Mouse (Mus musculus) cerebellum, adult (tissue): Measurements from ENCODE around the gene Hs6st3.
"Not testable (repeated sequence)": the region's sequence is repeated elsewhere in the genome, so short reads cannot be mapped to it uniquely, and the experiment has no call there.

Source experiments
- ATAC-seq: cut with Nextera tagmentation; 2 replicates; pipeline ENCODE4 v1.9.2; 2017; ENCODE audit warnings: mild to moderate bottlenecking, moderate library complexity, mixed read lengths; ENCODE audit not compliant: insufficient number of reproducible peaks, low FRiP score, low TSS enrichment

The Hs6st3 gene

DNA sequence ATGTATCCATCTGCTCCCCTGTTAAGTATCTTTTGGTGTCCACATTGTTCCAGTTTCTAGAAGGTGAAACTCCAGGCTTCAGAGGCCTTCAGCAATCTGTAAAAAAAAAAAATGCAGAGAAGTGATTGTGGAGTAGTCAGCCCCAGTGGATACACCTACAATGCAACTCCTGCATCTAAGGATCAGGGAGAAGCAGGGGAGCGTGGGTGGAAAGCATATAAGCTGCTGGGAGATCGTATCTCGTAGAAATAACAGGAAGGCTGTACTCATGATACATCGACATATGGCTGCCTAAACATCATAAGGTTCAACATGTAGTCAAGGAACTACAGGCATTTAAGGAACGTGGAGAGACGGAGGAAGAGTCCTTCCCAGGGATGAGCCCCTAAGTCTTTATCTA lies 109.0 kb downstream of the Hs6st3 start:
- no peak for ATAC-seq

DNA sequence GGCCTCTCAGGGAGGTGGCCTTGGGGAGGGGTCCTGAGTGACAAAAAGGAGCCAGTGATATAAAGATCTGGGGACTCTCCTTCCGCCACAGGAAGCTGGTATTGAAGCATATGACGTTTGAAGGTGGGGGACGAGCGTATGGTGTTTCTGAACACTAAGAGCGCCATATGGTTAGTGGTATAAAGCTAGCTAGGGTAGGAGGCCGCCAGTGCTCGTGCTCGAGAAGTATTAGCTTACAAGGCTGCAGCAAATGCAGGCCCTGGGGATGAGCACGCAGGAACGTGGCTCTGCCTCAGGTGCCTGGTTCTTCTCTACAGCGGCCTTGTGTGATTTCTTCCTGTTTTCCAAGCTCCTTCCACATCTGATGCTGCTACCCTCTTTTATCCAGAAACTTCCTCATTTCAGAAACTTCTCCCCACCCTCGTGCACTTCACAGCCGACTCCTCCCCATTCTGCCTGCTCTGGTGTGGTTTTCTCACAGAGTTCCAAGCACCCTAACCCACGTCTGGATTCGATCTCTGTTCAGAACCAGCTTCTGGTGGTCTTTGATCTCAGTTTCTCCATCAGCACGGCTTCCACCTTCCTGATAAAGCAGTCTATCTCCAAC lies 110.0 kb downstream of the Hs6st3 start:
- ATAC-seq: peak; percentile 6; the same call in 1 of the 2 replicates

DNA sequence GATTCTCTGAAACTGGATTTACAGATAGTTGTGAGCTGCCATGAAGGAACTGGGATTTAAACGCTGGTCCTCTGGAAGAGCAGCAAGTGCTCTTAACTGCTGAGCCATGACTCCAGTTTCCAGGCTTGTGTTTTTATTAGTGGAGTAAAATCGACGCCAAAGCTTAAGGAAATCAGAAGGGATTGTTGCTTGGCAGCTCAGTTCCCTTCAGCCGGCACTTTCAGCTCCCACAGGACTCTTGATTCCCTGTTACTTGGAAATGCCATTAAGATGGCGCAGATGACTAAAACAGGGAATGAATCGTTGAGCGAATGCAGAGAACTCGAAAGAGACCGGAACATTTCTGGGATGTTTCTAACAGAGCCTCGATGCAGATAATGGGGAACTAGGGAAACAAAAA lies 112.2 kb downstream of the Hs6st3 start:
- ATAC-seq: no peak

DNA sequence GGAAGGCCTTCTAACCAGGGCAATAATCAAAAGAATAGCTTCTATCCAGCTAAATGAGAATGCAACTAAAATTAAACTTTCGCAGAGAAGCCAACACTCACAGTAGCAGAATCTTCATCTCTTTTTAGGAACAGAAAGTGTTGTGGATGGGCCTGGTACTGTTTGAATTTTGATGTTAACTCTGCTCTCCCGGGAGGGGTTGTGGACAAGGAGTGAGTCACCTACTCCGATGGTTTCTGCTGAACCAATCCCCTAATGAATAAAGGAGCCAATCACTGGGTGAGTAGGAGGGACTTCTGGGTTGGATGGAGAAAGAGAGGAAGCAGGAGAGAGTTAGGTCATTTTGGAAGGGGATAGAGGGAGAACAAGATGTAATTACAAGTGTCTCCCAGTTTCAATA lies 117.3 kb downstream of the Hs6st3 start:
- no peak for ATAC-seq

DNA sequence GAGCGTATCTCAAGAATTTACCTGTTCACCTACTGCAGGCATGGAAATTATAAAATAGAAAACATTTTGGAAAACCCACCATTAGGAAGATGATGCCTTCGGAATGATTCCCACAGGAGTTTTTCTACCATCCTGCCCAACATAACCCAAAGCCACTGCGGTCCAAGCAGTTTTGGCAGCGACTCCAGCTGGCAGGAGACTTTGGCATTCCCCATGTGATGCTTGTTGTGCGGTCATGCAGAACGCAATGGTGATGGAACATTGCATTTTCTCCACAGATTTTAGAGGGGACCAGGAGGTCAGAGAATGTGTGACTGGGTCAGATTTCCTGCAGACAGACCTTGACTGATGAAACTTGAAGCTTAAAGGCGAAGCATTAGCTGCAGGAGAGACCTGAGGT lies 118.9 kb downstream of the Hs6st3 start:
- ATAC-seq: peak; percentile 77

DNA sequence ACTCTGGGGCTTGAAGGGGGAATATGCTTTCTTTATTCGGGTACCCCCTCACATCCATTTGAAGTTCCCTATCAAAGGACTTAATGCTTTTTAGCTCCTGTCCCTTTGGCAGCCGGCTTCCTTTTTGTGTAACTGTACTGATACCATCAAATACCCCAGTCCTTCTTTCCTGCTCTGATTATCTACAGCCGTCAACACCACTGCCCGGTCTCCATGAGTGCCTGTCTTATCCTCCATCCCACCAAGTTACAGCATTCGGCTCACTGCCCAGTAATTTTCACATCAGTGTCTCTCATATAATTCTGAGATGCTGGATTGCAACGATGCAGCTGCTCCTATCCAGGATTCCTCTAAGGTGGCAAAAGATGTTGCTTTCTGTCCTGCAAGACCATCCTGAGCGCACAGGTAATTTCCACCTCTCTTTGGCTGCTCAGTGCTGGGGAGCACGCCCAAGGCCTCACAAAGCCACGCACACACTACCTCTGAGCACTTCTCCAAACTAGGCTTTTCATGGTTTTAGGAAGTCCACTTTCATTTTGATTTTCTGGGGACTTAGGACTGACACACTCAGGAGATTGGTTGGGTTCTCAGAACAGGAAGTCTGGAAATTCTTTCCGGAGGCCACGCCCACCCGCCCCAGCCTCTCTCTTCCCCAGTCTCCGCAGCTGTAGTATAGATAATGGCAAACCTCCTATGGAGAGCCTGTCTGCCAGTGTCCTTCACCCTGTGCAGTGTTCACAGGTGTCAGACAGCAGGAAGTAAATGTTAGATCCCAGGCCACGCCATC lies 122.2 kb downstream of the Hs6st3 start:
- no peak for ATAC-seq

DNA sequence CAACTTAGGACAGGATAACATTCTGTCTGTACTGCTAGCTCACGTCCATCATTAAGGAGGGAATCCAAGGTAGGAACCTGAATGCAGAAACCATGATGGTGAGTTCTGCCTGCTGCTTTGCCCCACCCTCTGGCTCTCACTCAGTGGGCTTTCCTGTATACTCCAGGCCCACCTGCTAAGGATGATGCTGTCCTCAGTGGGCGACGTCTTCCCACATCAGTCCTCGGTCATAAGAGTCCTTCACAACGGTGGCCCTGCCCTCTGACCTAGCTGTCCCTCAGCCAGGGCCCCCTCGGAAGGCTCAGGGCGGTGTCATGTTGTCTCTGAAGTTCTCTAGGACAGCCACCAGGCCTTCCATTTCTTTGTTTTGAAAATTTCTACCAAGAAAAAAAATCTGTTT lies 128.2 kb downstream of the Hs6st3 start:
- ATAC-seq: no peak

DNA sequence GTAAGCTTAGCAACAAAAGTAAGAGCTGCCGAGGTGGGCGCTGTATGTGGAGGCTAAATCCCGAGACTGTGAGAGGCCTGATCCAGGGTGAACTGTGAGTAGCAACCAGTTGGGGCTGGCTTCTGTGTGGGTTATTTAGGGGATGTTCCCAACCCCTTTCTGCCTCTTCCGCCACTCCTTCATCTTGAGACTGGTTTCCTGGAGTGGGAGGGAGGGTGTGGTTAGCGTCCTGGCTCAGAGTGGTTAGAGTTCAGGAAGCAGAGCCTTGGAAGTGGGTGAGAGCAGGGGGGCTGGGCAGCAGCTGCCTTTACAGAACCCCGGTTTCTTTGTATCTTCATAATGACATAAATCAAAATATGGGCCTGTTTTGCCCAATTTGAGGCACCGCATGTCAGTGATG lies 134.9 kb downstream of the Hs6st3 start:
- no peak for ATAC-seq

DNA sequence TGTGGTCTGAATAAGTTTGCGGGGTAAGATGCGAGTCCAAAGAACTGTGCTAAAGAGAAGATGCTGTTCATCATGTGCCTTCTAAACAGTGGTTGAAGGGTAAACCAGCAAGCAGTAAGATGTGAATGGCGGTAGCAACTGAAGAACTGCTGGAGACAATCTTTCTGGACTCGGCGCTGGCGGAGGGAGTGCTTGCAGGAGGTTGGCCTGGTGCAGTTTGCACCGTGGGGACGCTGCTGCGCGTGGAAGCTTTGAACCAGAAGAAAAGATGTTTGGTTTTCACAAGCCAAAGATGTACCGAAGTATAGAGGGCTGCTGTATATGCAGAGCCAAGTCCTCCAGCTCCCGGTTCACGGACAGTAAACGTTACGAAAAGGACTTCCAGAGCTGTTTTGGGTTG lies 140.0 kb downstream of the Hs6st3 start:
- not testable (repeated sequence) for ATAC-seq

DNA sequence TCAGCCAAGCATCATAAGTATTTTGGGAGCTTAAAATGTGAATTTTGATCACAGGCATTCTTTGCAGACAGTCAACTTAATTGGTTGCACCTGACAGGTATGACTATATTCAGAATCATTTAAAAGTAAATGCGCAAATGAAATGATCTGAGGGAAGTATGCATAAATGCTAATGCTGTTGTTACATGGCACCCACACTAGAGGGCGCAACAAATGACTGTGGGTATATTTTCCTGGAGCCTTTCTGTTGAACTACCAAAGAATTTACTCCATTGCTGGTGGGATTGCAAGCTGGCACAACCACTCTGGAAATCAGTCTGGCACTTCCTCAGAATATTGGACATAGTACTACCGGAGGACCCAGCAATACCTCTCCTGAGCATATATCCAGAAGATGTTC lies 145.8 kb downstream of the Hs6st3 start:
- no peak for ATAC-seq

DNA sequence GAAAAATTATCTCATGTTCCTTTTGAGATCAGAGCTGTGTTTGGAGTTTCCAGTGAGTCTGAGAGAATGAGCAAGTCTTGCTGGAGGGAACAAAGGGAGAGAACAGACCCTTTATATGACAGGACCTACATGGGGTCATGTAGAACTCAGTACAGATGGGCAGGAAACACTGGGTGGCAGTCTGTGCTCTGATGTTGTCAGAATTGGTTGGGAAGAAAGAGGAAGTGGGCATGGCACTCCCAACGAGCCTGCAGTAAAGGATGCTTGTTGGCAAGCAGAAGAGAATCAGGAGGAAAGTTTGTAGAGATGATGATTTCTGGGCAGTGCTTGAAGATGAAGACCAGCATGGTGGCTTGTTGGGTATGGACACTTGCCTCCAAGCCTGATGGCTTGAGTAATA lies 151.5 kb downstream of the Hs6st3 start:
- ATAC-seq: no peak

DNA sequence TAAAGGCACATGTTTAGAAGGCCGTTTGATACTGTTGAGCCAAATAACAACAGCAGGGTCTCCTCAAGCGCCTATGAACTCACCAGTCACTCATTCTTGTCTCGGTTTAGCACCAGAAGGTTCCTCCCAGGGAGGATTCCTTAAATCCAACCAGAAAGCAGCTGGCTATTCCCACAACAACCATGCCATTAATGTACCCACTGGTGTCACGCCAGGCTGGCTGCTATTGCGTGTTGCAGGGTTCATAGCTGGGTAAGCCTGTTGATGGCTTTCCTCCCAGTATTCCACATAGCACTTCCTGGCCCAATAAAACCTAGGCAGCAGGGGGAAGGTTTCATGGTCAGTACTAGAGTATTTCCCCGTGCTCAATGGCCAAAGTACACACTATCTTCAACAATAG lies 155.9 kb downstream of the Hs6st3 start:
- ATAC-seq: no peak

DNA sequence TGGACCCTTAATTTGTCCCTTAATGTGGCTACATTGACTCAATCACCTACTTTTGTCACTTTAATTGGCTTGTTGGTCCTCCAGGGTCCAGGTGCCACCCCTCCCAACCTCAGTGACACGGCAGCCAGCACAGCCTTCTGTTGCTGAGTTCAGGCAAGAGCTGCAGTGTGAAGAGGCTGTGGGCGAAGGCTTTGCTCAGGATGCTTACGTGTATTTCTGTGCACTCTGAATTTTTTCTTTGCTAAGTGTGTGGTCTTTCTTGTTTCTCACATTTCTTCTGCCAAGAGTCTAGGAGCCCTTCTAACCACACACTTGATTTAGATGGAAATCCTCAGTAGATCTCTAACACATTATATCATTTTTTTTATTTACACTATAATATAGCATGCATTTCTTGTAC lies 168.3 kb downstream of the Hs6st3 start:
- no peak for ATAC-seq

DNA sequence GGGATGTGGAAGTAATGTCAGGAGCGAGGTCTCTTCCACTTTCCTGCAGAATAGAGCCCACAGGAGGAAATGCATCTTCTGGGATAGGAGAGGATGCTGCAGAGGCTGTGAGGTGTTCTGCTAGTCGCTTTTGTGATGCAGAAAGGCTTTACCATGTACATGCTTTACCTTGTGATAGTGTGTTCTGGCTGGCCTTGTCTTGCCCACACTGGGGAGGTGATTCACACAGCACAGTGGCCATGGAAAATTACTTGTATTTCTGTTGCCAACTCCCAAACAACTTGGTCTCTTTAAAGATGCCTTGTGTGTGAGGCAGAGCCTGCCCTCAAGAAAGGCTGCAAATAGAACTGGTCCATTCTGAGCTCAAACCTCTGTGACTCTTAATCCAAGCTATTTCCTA lies 180.2 kb downstream of the Hs6st3 start:
- ATAC-seq: no peak

DNA sequence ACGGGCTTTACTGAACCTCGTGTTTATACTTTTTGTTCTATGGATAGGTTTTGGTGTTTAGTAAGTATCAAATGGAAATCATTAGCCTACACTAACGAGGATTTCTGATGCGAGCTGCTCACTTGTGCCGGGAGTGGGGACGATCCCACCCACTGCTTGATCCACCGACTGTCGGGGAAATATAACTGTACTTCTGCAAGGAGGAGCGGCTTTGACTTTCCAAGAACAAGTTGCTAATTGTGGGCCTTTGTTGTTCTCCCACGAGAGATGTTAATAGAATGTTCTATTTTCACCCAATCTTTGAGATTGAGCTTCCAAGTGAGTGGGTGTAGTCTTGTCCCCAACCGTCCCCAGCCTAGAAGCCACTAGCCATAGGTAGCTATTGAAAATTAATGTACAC lies 209.1 kb downstream of the Hs6st3 start:
- ATAC-seq: no peak

DNA sequence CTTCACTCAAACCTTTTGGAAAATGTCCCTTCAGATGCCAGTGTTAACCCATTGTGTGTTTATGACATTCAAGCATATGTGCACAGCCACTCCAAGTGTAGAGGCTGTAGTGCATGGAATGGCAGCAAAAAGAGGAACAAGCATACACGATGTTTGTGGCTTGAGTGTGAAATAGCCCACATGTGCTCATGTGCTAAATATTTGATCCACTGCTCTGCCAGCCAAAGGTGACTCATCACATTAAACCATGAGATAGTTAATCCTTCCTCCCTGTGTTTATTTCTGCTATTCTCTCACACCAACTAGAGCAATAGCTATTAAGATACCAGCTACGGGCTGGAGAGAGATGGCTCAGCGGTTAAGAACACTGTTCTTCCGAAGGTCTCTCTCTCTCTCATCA lies 223.3 kb downstream of the Hs6st3 start:
- no peak for ATAC-seq

DNA sequence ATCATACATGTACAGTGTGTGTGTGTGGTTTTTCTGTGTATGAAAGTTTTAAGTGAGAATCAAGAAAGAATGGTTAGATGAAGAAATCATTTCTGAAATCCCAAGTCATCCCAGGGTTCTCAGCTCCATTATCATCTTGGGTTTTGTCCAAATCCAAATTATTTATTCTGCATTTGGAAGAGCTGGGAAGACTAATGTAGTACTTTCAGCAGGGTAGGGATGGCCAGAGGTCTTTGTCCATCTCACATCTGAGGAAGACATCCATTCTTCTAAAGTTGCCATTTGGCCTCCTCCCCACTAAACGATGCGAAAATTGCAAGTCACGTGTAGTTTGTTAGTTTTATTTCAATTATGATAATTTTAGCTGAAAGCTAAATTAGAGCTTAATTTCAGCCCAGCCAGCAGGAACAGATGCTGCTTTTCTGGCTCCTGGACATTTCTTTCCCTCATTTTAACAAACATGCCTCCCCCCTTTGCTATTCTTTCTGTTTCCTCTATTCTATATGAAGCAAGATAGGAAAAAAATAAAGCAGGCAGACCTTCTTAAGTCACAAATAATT lies 229.8 kb downstream of the Hs6st3 start:
- no peak for ATAC-seq

DNA sequence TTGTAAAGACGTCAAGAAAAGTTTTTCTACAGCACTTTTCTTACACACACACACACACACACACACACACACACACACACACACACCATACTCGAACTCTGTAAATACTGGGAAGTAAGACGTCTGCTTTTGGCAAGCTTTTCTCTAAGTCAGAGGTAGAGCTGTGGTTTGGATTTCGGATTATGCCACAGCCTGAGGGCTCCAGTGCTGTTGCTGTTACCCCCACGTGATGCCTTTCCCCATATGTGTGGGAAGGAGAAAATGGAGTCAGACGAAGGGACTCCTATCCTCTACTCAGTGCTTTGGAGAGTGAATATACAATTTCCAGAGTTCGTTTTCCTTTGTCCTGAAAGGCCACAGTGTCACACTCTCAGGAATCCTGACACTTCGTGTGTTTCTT lies 231.1 kb downstream of the Hs6st3 start:
- ATAC-seq: no peak

DNA sequence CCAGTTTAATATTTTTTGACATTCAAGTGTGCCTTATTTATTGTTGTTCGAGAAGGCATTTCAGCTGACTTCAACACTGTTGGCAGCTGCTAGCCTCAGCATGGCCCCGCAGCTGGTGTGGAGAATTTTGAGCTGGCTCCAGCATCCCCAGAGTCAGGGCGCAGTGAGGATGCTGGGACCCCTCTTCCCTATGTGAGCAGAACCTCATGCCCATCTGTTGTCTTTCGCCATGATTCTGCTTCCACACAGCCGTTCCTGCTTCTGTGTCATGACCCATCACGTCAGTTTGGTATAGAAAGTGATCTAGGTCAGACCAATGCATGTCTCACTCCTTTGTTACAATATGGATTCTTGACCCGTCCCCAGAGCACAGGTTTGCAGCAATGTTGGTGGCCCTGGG lies 231.9 kb downstream of the Hs6st3 start:
- ATAC-seq: 0 out of 2 replicates have a peak, but pooled peaks have one; percentile 43

DNA sequence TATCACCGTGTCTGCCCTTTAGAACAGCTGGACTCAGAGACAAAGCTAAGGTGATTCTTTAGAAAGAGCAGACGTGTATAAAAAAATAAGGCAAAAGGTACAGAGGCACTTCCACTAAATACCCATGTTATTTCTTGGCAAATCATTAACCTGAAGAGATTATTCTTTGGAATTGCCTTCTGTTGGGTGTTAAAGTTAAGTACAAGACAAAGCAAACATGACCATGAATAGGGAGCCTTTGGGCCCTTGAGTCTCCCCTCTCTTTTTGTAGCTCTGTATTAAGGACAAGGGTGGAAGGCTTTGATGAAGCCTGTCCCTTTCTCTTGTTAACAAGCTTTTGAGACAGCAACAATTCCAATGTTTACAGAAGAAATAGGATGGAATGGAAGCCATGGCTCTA lies 241.2 kb downstream of the Hs6st3 start:
- no peak for ATAC-seq

DNA sequence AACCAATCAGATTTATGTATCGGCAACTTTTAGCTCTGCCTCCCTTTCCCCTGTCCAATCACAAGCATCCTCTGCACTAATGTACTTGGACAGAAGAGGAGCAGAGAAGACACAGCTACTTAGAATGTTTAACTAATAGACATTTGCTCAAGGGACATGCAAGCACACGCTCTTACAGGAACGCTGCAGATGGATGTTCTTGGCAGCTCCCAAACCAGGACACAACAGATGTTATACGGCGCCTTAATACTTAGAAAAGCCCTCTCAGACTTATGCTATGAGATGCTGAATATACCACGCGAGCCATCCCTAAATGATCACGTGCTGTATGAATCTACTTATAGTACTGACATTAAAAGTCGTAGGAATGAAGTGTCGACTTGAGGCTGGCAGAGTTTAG lies 263.5 kb downstream of the Hs6st3 start:
- ATAC-seq: no peak
